In the genomic region with DNA sequence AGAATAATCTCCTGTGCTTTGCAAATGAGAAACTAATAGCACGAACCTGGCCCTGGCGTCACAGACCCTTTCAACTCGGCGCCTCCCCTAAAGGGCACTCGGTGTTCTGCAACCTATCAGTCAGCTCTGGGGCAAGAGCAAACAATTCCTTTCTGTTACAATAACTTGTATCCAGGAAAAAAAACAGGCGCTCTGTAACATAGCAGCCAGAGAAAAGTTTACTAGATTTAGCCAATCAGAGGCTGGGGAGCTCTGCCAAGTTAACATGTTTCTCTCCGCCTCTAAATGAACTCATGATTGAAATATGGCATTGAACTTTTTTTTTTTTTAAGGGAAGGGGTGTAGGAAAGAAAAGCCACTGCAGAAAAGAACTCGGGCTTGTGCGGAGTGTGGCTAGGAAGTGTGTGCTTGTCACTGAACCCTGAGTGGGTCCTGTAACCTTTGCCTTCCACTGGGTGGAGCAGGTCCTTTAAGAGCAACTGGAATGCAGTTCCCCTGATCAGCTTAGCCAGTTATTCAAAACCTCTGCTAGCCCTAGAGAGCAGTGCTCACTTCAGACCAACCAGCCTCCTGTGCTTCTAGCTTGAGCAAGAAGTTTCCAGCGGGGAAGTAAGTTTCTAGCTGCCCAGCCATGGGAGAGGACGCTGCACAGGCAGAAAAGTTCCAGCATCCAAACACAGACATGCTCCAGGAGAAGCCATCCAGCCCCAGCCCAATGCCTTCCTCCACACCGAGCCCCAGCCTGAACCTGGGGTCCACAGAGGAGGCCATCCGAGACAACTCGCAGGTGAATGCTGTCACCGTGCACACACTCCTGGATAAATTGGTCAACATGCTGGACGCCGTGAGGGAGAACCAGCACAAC, we compare ENCODE assay signal across 9 mouse cellular contexts. TPM values are rescaled to one million over a fixed set of nuclear protein-coding genes. Genes with fewer than 3 reads are reported as not detected.
DNase-seq lines count a peak whose midpoint lies in the region; ATAC-seq and TF ChIP-seq lines count a peak whose summit lies in the region.
"Had no signal": no experiment of that assay in that cellular context is flagged by ENCODE, and none has a peak within 500 bp of the region (broad histone marks: within the 10 kb centered on the region; RNA-seq: fewer than 3 reads in every experiment).

A gene (plus strand): TSS at position 372 of the 865 bp plus-strand sequence.

- H3K27me3 ChIP-seq in neural tube, embryonic 12.5 days (replicated peaks) = no peaks in the 10 kb centered on the region
- H3K27me3 ChIP-seq in forebrain, postnatal 0 days (ENCODE audit: insufficient read depth, low read length) = no peaks in the 10 kb centered on the region
- H3K27me3 ChIP-seq in hindbrain, embryonic 13.5 days = no peaks in the 10 kb centered on the region
- H3K27me3 ChIP-seq in liver, embryonic 12.5 days (replicated peaks) = no peaks in the 10 kb centered on the region

- H3K9me3 ChIP-seq in neural tube, embryonic 12.5 days = no peaks in the 10 kb centered on the region
- no peaks in the 10 kb centered on the region for H3K9me3 ChIP-seq in forebrain, postnatal 0 days (ENCODE audit: low read length)
- H3K9me3 ChIP-seq in hindbrain, embryonic 13.5 days = no peaks in the 10 kb centered on the region
- no peaks in the 10 kb centered on the region for H3K9me3 ChIP-seq in liver, embryonic 12.5 days (replicated peaks)

- H3K4me3 ChIP-seq in neural tube, embryonic 12.5 days = no peak within 1 kb of the TSS
- no peak within 1 kb of the TSS for H3K4me3 ChIP-seq in forebrain, postnatal 0 days (ENCODE audit: low read depth, low read length)
- H3K4me3 ChIP-seq in hindbrain, embryonic 13.5 days = no peak within 1 kb of the TSS
- H3K4me3 ChIP-seq in liver, embryonic 12.5 days = peak within 1 kb of the TSS; percentile 38

- DNase-seq in neural tube, embryonic 10.5 days (ENCODE audit: extremely low spot score, low spot score) = no peak
- DNase-seq in forebrain, postnatal 0 days = no peak
- peak; percentile 35 for DNase-seq in ovary, postnatal 10 days (ENCODE audit: low spot score)
- DNase-seq in cerebellum, postnatal 4 days (ENCODE audit: low spot score in 2 of 2) = no peak
- DNase-seq in natural killer cell, adult 2 months (ENCODE audit: low spot score in 2 of 2) = no peak

- no peak within 1 kb of the TSS for H3K9ac ChIP-seq in neural tube, embryonic 12.5 days
- no peak within 1 kb of the TSS for H3K9ac ChIP-seq in forebrain, postnatal 0 days
- no peak within 1 kb of the TSS for H3K9ac ChIP-seq in hindbrain, embryonic 13.5 days
- H3K9ac ChIP-seq in liver, embryonic 12.5 days = 0 out of 2 replicates have a peak within 1 kb of the TSS, but pooled peaks have one; percentile 40

- H3K27ac ChIP-seq in neural tube, embryonic 12.5 days = no peak within 1 kb of the TSS
- H3K27ac ChIP-seq in forebrain, postnatal 0 days (ENCODE audit: low read depth, low read length) = no peak within 1 kb of the TSS
- peak within 1 kb of the TSS; percentile 46; the same call in 1 of the 2 replicates for H3K27ac ChIP-seq in hindbrain, embryonic 13.5 days
- peak within 1 kb of the TSS; percentile 66 for H3K27ac ChIP-seq in liver, embryonic 12.5 days

- ATAC-seq in neural tube, embryonic 12.5 days (ENCODE audit: low FRiP score, low read depth) = peak; percentile 18; the same call in 1 of the 2 replicates
- ATAC-seq in forebrain, postnatal 0 days = peak; percentile 18
- ATAC-seq in hindbrain, embryonic 13.5 days (ENCODE audit: low FRiP score) = peak; percentile 47; the same call in 1 of the 2 replicates
- no peak; the same call in 1 of the 2 replicates for ATAC-seq in liver, embryonic 12.5 days

- H3K4me2 ChIP-seq in neural tube, embryonic 12.5 days (replicated peaks) = no peak within 1 kb of the TSS
- H3K4me2 ChIP-seq in forebrain, postnatal 0 days (ENCODE audit: low read depth) = no peak within 1 kb of the TSS
- H3K4me2 ChIP-seq in hindbrain, embryonic 13.5 days = peak within 1 kb of the TSS; percentile 23
- H3K4me2 ChIP-seq in liver, embryonic 12.5 days = peak within 1 kb of the TSS; percentile 41

- TF ChIP-seq CTCF in forebrain, postnatal 0 days (IDR thresholded peaks at IDR 0.05; ENCODE audit: low read depth) = no peak

- no peaks in the 10 kb centered on the region for H3K36me3 ChIP-seq in neural tube, embryonic 12.5 days
- no peaks in the 10 kb centered on the region for H3K36me3 ChIP-seq in forebrain, postnatal 0 days (ENCODE audit: insufficient read depth)
- no peaks in the 10 kb centered on the region for H3K36me3 ChIP-seq in hindbrain, embryonic 13.5 days
- H3K36me3 ChIP-seq in liver, embryonic 12.5 days = no peaks in the 10 kb centered on the region

- H3K4me1 ChIP-seq in neural tube, embryonic 12.5 days = peaks cover 10% of the 10 kb centered on the region; the same call in 1 of the 2 replicates
- H3K4me1 ChIP-seq in forebrain, postnatal 0 days (ENCODE audit: insufficient read depth) = no peaks in the 10 kb centered on the region
- H3K4me1 ChIP-seq in hindbrain, embryonic 13.5 days (replicated peaks) = peaks cover 16% of the 10 kb centered on the region
- no peaks in the 10 kb centered on the region for H3K4me1 ChIP-seq in liver, embryonic 12.5 days

- 66% methylated on average over 17 of the region's 17 CpGs for WGBS in neural tube, embryonic 12.5 days
- WGBS in forebrain, postnatal 0 days = 54% methylated on average over 17 of the region's 17 CpGs
- 62% methylated on average over 17 of the region's 17 CpGs for WGBS in hindbrain, embryonic 13.5 days
- WGBS in liver, embryonic 12.5 days (ENCODE audit: insufficient replicate concordance) = 47% methylated on average over 17 of the region's 17 CpGs

RNA-seq across cellular contexts. Expression of the gene that starts here (rescaled TPM):
- polyA plus RNA-seq in neural tube, embryonic 12.5 days (2016; fragmentation: Nextera tagmentation; extraction: Ambion mirVana) = 7.7 and 7.8 TPM in 2 replicates
- total RNA-seq in forebrain, postnatal 0 days (2014; rRNA removed) = 8.2 and 11.2 TPM in 2 replicates
- polyA plus RNA-seq in forebrain, postnatal 0 days (2015; fragmentation: Nextera tagmentation; extraction: Ambion mirVana) = 6.4 and 7.1 TPM in 2 replicates
- polyA plus RNA-seq in hindbrain, embryonic 13.5 days (2015; fragmentation: Nextera tagmentation; extraction: Ambion mirVana) = 6.9 and 7.3 TPM in 2 replicates
- 28.1 and 30.9 TPM in 2 replicates for polyA plus RNA-seq in liver, embryonic 12.5 days (2016; fragmentation: Nextera tagmentation; extraction: Ambion mirVana)
- total RNA-seq: MEL had no signal

Comparison
In these comparisons a context has a peak if more than half of its experiments do, and no peak if none do; other contexts are left out.
1. H3K27ac ChIP-seq: peak in hindbrain, embryonic 13.5 days (single experiment) and liver, embryonic 12.5 days (single experiment); none in neural tube, embryonic 12.5 days (single experiment) and forebrain, postnatal 0 days (single experiment).
2. H3K4me2 ChIP-seq: peak in hindbrain, embryonic 13.5 days (single experiment) and liver, embryonic 12.5 days (single experiment); none in neural tube, embryonic 12.5 days (single experiment) and forebrain, postnatal 0 days (single experiment).